Mouse (Mus musculus) liver, postnatal 0 days (tissue): ENCODE results near the gene Pcbd2. TPM values are rescaled to one million over a fixed set of nuclear protein-coding genes. Genes with fewer than 3 reads are reported as not detected.
"Not testable (repeated sequence)": the region's sequence is repeated elsewhere in the genome, so short reads cannot be mapped to it uniquely, and the experiment has no call there.

Experiments used
- ATAC-seq: fragments of 200-750 bp; cut with Nextera tagmentation; 2 replicates; pipeline ENCODE4 v1.8.0; 2017; ENCODE audit warnings: mild to moderate bottlenecking, moderate library complexity
- DNase-seq: peaks from one replicate; pipeline ENCODE4 v3.0.0-alpha.2; 2016
- H3K27ac ChIP-seq: fragments of 300-500 bp; sonication (generic); 2 replicates; pipeline ENCODE4 v1.5.1; 2014; ENCODE audit warnings: antibody characterized with exemption, moderate library complexity, mild to moderate bottlenecking, low read depth
- H3K27me3 ChIP-seq: fragments of 300-500 bp; sonication (generic); 2 replicates; pipeline ENCODE4 v1.6.1; 2014; ENCODE audit warnings: low read length, control low read depth, mixed read lengths; ENCODE audit not compliant: insufficient read depth
- H3K36me3 ChIP-seq: fragments of 300-500 bp; sonication (generic); replicated peaks from 2 replicates; pipeline ENCODE4 v1.6.1; 2014; ENCODE audit warnings: mild to moderate bottlenecking, control low read depth, low read length, moderate library complexity, mixed read lengths; ENCODE audit not compliant: insufficient read depth
- H3K4me1 ChIP-seq: fragments of 300-500 bp; sonication (generic); 2 replicates; pipeline ENCODE4 v1.6.1; 2014; ENCODE audit warnings: antibody characterized with exemption, mild to moderate bottlenecking, control low read depth; ENCODE audit not compliant: insufficient read depth
- H3K4me2 ChIP-seq: fragments of 300-500 bp; sonication (generic); 2 replicates; pipeline ENCODE4 v1.6.1; 2014; ENCODE audit warnings: low read depth, mild to moderate bottlenecking, low read length, moderate library complexity, mixed read lengths
- H3K4me3 ChIP-seq: fragments of 300-500 bp; sonication (generic); 2 replicates; pipeline ENCODE4 v1.5.1; 2014; ENCODE audit warnings: low read depth, low read length
- H3K9ac ChIP-seq: fragments of 300-500 bp; sonication (generic); replicated peaks from 2 replicates; pipeline ENCODE4 v1.6.1; 2014; ENCODE audit warnings: mild to moderate bottlenecking, moderate library complexity
- H3K9me3 ChIP-seq: fragments of 300-500 bp; sonication (generic); 2 replicates; pipeline ENCODE4 v1.6.1; 2016; ENCODE audit warnings: mild to moderate bottlenecking, control low read depth, low read length, mixed read lengths
- CTCF ChIP-seq: sonication (generic); IDR thresholded peaks from 2 replicates; pipeline ENCODE4 v1.5.1; 2016; ENCODE audit warnings: antibody characterized with exemption, low read depth
- EP300 ChIP-seq: IDR thresholded peaks from 2 replicates; pipeline ENCODE4 v1.6.1; 2016; ENCODE audit warnings: antibody characterized with exemption, low read depth, mild to moderate bottlenecking
- WGBS: fragments of 180-500 bp; shearing (Covaris S2); extraction: QIAGEN DNeasy Blood & Tissue Kit; methylation state at CpG from one replicate; pipeline ENCODE4 v1.1.7; 2014; ENCODE audit not compliant: insufficient replicate concordance; 5-methylcytosine and 5-hydroxymethylcytosine counted together
- polyA plus RNA-seq: library from polyadenylated mRNA; unstranded; fragments of >200 nt; fragmentation: Nextera tagmentation; extraction: Ambion mirVana; gene quantifications from 2 replicates; pipeline ENCODE4 v1.2.1, GENCODE M21; 2015

The Pcbd2 gene
- polyA plus RNA-seq, 1 experiment from 2014 or later = 49.2 TPM

GRCm38 (mm10) chr13:55693243-55693721 lies 33.9 kb upstream of the Pcbd2 start:
- Histone ChIP-seq H3K27me3 (no peaks in the 10 kb centered on the region), H3K4me3 (peak overlapping the region; percentile 86), H3K36me3 (peaks cover under 1% of the 10 kb centered on the region), H3K9me3 (no peaks in the 10 kb centered on the region), H3K4me1 (peaks cover 22% of the 10 kb centered on the region), H3K27ac (peak overlapping the region; percentile 100), H3K4me2 (peak overlapping the region; percentile 81), H3K9ac (peak overlapping the region; percentile 100)
- ATAC-seq (peak; percentile 72), DNase-seq (no peak)
- no peak for TF ChIP-seq CTCF
- no peak for TF ChIP-seq EP300
- WGBS = under 1% methylated on average over 42 of the region's 70 CpGs

GRCm38 (mm10) chr13:55694110-55694509 lies 33.1 kb upstream of the Pcbd2 start:
- peak overlapping the region; percentile 100 for H3K9ac ChIP-seq
- WGBS = 8% methylated on average over 8 of the region's 8 CpGs
- TF ChIP-seq EP300 (no peak), CTCF (no peak)
- peaks cover 9% of the 10 kb centered on the region for H3K36me3 ChIP-seq
- peak overlapping the region; percentile 86 for H3K4me3 ChIP-seq
- H3K27ac ChIP-seq = peak overlapping the region; percentile 19; the same call in 1 of the 2 replicates
- no peaks in the 10 kb centered on the region for H3K9me3 ChIP-seq
- H3K4me2 ChIP-seq = peak overlapping the region; percentile 81
- peaks cover 22% of the 10 kb centered on the region for H3K4me1 ChIP-seq
- no peaks in the 10 kb centered on the region for H3K27me3 ChIP-seq
- DNase-seq (no peak), ATAC-seq (no peak)

- H3K4me2 ChIP-seq, ATAC-seq, H3K4me3 ChIP-seq, H3K27ac ChIP-seq, H3K27me3 ChIP-seq, DNase-seq, H3K9ac ChIP-seq, H3K9me3 ChIP-seq: not testable (repeated sequence)
- Histone ChIP-seq H3K36me3 (peaks cover 26% of the 10 kb centered on the region), H3K4me1 (peaks cover 22% of the 10 kb centered on the region)
- WGBS = no CpG with 5 or more reads among the region's 3 CpGs
Observed at GRCm38 (mm10) chr13:55695989-55696388, 31.2 kb upstream of the Pcbd2 start.

- H3K4me1 ChIP-seq = no peaks in the 10 kb centered on the region
- H3K4me2 ChIP-seq = no peak overlapping the region
- ATAC-seq (no peak), DNase-seq (no peak)
- no peak overlapping the region for H3K4me3 ChIP-seq
- H3K27ac ChIP-seq = no peak overlapping the region
- no peaks in the 10 kb centered on the region for H3K9me3 ChIP-seq
- H3K36me3 ChIP-seq = peaks cover 38% of the 10 kb centered on the region
- 90% methylated on average over 4 of the region's 4 CpGs for WGBS
- no peak for TF ChIP-seq CTCF
- TF ChIP-seq EP300 = no peak
- H3K9ac ChIP-seq = no peak overlapping the region
- H3K27me3 ChIP-seq = no peaks in the 10 kb centered on the region
Observed at GRCm38 (mm10) chr13:55704301-55704700, 22.9 kb upstream of the Pcbd2 start.

- Histone ChIP-seq H3K4me3 (no peak overlapping the region), H3K4me2 (no peak overlapping the region), H3K36me3 (no peaks in the 10 kb centered on the region), H3K27me3 (no peaks in the 10 kb centered on the region), H3K4me1 (peaks cover 10% of the 10 kb centered on the region; the same call in 1 of the 2 replicates), H3K27ac (no peak overlapping the region), H3K9ac (no peak overlapping the region), H3K9me3 (no peaks in the 10 kb centered on the region)
- TF ChIP-seq EP300 (no peak), CTCF (no peak)
- ATAC-seq = no peak
- no peak for DNase-seq
- 71% methylated on average over 3 of the region's 3 CpGs for WGBS
Observed at GRCm38 (mm10) chr13:55712846-55713245, 14.3 kb upstream of the Pcbd2 start.

GRCm38 (mm10) chr13:55714501-55715166 lies 12.5 kb upstream of the Pcbd2 start, which contains the start of gene Txndc15:
Gene Txndc15, plus strand, starts transcription at chr13:55714650.
- no peak for TF ChIP-seq EP300
- no peak for TF ChIP-seq CTCF
- Histone ChIP-seq H3K4me2 (peak within 1 kb of the TSS; percentile 86), H3K4me3 (peak within 1 kb of the TSS; percentile 95), H3K9ac (peak within 1 kb of the TSS; percentile 99), H3K4me1 (peaks cover 10% of the 10 kb centered on the region; the same call in 1 of the 2 replicates), H3K9me3 (no peaks in the 10 kb centered on the region), H3K27me3 (no peaks in the 10 kb centered on the region), H3K36me3 (peaks cover 4% of the 10 kb centered on the region), H3K27ac (peak within 1 kb of the TSS; percentile 93)
- WGBS = under 1% methylated on average over 52 of the region's 63 CpGs
- DNase-seq (peak; percentile 92), ATAC-seq (peak; percentile 98)

- Histone ChIP-seq H3K27me3 (no peaks in the 10 kb centered on the region), H3K4me1 (peaks cover 10% of the 10 kb centered on the region; the same call in 1 of the 2 replicates), H3K9ac (peak overlapping the region; percentile 99), H3K4me2 (peak overlapping the region; percentile 86), H3K4me3 (peak overlapping the region; percentile 95), H3K36me3 (peaks cover 9% of the 10 kb centered on the region), H3K27ac (peak overlapping the region; percentile 93), H3K9me3 (no peaks in the 10 kb centered on the region)
- no peak for DNase-seq
- WGBS = 7% methylated on average over 5 of the region's 5 CpGs
- TF ChIP-seq CTCF (no peak), EP300 (no peak)
- ATAC-seq = no peak
Observed at GRCm38 (mm10) chr13:55715167-55715512, 12.0 kb upstream of the Pcbd2 start.
